Mouse (Mus musculus): ENCODE results near the gene Fam227a. TPM values are rescaled to one million over a fixed set of nuclear protein-coding genes. Genes with fewer than 3 reads are reported as not detected.

Fam227a gene
- polyA plus RNA-seq, 2 experiments, result 1.3 to 7.9 TPM

DNA sequence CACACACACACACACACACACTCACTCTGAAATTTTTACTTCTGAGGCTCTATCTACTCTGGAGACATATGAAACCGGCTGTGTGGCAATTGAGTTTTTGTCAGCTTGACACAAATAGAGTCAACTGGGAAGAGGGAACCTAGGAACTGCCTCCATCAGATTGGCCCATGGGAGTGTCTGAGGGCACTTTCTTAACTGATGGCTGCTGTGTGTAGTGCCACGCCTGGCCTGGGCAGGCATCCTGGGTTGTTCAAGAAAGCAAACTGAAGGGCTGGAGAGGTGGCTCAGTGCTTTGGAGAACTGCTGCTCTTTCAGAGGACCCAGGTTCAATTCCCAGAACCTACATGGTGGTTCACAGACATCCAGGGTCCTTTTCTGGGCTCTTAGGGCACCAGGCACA lies 13.3 kb downstream of the Fam227a start:
- WGBS, result 86% methylated on average over 2 of the region's 2 CpGs

GRCm38 (mm10) chr15:79641135-79641817 lies 17.5 kb downstream of the Fam227a start:
- WGBS, result 68% methylated on average over 12 of the region's 12 CpGs
- H3K4me2 ChIP-seq (replicated peaks; ENCODE audit: low read depth, low read length, severe bottlenecking), result no peak overlapping the region
- H3K27me3 ChIP-seq (ENCODE audit: control insufficient read depth, insufficient read depth, low read length), result no peaks in the 10 kb centered on the region
- peaks cover 26% of the 10 kb centered on the region for H3K36me3 ChIP-seq (ENCODE audit: control insufficient read depth, insufficient read depth, low read length)
- no peak overlapping the region for H3K4me3 ChIP-seq (replicated peaks; ENCODE audit: low read length)
- no peaks in the 10 kb centered on the region for H3K4me1 ChIP-seq (ENCODE audit: control insufficient read depth, insufficient read depth, low read length)
- no peak for TF ChIP-seq POLR2A (IDR thresholded peaks at IDR 0.05; ENCODE audit: borderline replicate concordance, extremely low read depth, insufficient read depth, insufficient read length)
- no peak for ATAC-seq (ENCODE audit: low FRiP score, low read depth)
- no peak overlapping the region for H3K9ac ChIP-seq (ENCODE audit: low read depth, low read length, severe bottlenecking)
- no peak overlapping the region for H3K27ac ChIP-seq (replicated peaks; ENCODE audit: low read depth, low read length)
- no peaks in the 10 kb centered on the region for H3K9me3 ChIP-seq (ENCODE audit: control insufficient read depth, low read length)
- no peak for DNase-seq (ENCODE audit: low spot score)

More for the DNA sequence above, 13.3 kb downstream of the Fam227a start:
- no peak for ATAC-seq (ENCODE audit: low FRiP score, low read depth)
- Histone ChIP-seq H3K27me3 (ENCODE audit: control insufficient read depth, insufficient read depth, low read length) (no peaks in the 10 kb centered on the region), H3K4me2 (replicated peaks; ENCODE audit: low read depth, low read length, severe bottlenecking) (no peak overlapping the region), H3K9me3 (ENCODE audit: control insufficient read depth, low read length) (no peaks in the 10 kb centered on the region), H3K36me3 (ENCODE audit: control insufficient read depth, insufficient read depth, low read length) (peaks cover 10% of the 10 kb centered on the region; the same call in 1 of the 2 replicates), H3K27ac (replicated peaks; ENCODE audit: low read depth, low read length) (no peak overlapping the region), H3K4me3 (replicated peaks; ENCODE audit: low read length) (no peak overlapping the region), H3K4me1 (ENCODE audit: control insufficient read depth, insufficient read depth, low read length) (no peaks in the 10 kb centered on the region), H3K9ac (ENCODE audit: low read depth, low read length, severe bottlenecking) (no peak overlapping the region)
- DNase-seq (ENCODE audit: low spot score), result no peak
- no peak for TF ChIP-seq POLR2A (IDR thresholded peaks at IDR 0.05; ENCODE audit: borderline replicate concordance, extremely low read depth, insufficient read depth, insufficient read length)

GRCm38 (mm10) chr15:79630471-79630870 lies 28.3 kb downstream of the Fam227a start:
- H3K4me2 ChIP-seq (replicated peaks; ENCODE audit: low read depth, low read length, severe bottlenecking), result no peak overlapping the region
- no peak overlapping the region for H3K9ac ChIP-seq (ENCODE audit: low read depth, low read length, severe bottlenecking)
- H3K4me3 ChIP-seq (replicated peaks; ENCODE audit: low read length), result no peak overlapping the region
- no peak overlapping the region for H3K27ac ChIP-seq (replicated peaks; ENCODE audit: low read depth, low read length)
- H3K4me1 ChIP-seq (ENCODE audit: control insufficient read depth, insufficient read depth, low read length), result no peaks in the 10 kb centered on the region
- H3K27me3 ChIP-seq (ENCODE audit: control insufficient read depth, insufficient read depth, low read length), result no peaks in the 10 kb centered on the region
- peaks cover 35% of the 10 kb centered on the region for H3K36me3 ChIP-seq (ENCODE audit: control insufficient read depth, insufficient read depth, low read length)
- no peak for TF ChIP-seq POLR2A (IDR thresholded peaks at IDR 0.05; ENCODE audit: borderline replicate concordance, extremely low read depth, insufficient read depth, insufficient read length)
- ATAC-seq (ENCODE audit: low FRiP score, low read depth) (no peak), DNase-seq (ENCODE audit: low spot score) (no peak)
- 53% methylated on average over 2 of the region's 2 CpGs for WGBS
- H3K9me3 ChIP-seq (ENCODE audit: control insufficient read depth, low read length), result no peaks in the 10 kb centered on the region

DNA sequence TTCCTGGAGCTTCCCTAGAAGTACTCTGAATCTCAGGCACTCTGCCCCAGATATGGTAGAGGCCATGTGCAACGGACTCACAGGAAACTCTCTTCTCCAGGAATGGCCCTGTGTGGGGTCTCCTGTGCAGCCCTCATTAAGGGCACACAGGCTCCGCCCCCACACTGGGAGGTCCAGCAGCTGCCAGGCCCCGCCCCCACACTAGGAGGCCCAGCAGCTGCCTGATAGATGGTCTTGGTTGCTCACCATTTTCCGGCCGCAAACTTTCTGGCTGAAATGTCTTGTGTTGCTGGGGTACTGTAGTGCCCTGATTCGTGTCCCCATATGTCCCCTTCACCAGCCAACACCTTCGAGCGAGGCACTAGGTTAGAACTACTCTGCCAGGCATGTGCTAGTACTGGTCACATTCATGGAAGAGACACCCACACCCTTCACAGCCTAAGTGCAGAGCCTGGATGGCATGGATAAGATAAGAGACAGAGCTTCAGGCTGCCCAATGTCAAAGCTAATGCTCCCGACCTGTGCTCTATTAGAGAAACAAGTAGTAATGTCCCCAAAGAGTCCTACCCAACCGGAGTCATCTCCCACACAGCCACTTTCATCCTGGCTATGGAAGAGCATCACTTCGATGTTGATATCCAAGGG lies 38.9 kb downstream of the Fam227a start:
- no peak overlapping the region for H3K4me3 ChIP-seq (replicated peaks; ENCODE audit: low read length)

GRCm38 (mm10) chr15:79618456-79618855 lies 40.3 kb downstream of the Fam227a start:
- no peak overlapping the region for H3K4me2 ChIP-seq (replicated peaks; ENCODE audit: low read depth, low read length, severe bottlenecking)
- H3K4me3 ChIP-seq (replicated peaks; ENCODE audit: low read length), result no peak overlapping the region
- no peak overlapping the region for H3K9ac ChIP-seq (ENCODE audit: low read depth, low read length, severe bottlenecking)
- 87% methylated on average over 7 of the region's 7 CpGs for WGBS
- TF ChIP-seq POLR2A (IDR thresholded peaks at IDR 0.05; ENCODE audit: borderline replicate concordance, extremely low read depth, insufficient read depth, insufficient read length), result no peak
- no peak for DNase-seq (ENCODE audit: low spot score)
- no peaks in the 10 kb centered on the region for H3K9me3 ChIP-seq (ENCODE audit: control insufficient read depth, low read length)
- no peaks in the 10 kb centered on the region for H3K4me1 ChIP-seq (ENCODE audit: control insufficient read depth, insufficient read depth, low read length)
- H3K36me3 ChIP-seq (ENCODE audit: control insufficient read depth, insufficient read depth, low read length), result peaks cover 25% of the 10 kb centered on the region
- H3K27me3 ChIP-seq (ENCODE audit: control insufficient read depth, insufficient read depth, low read length), result no peaks in the 10 kb centered on the region
- ATAC-seq (ENCODE audit: low FRiP score, low read depth), result no peak
- no peak overlapping the region for H3K27ac ChIP-seq (replicated peaks; ENCODE audit: low read depth, low read length)

More for the DNA sequence above, 38.9 kb downstream of the Fam227a start:
- DNase-seq (ENCODE audit: low spot score) (no peak), ATAC-seq (ENCODE audit: low FRiP score, low read depth) (no peak)
- Histone ChIP-seq H3K27me3 (ENCODE audit: control insufficient read depth, insufficient read depth, low read length) (no peaks in the 10 kb centered on the region), H3K9ac (ENCODE audit: low read depth, low read length, severe bottlenecking) (no peak overlapping the region), H3K4me2 (replicated peaks; ENCODE audit: low read depth, low read length, severe bottlenecking) (no peak overlapping the region), H3K9me3 (ENCODE audit: control insufficient read depth, low read length) (no peaks in the 10 kb centered on the region), H3K36me3 (ENCODE audit: control insufficient read depth, insufficient read depth, low read length) (peaks cover 28% of the 10 kb centered on the region), H3K4me1 (ENCODE audit: control insufficient read depth, insufficient read depth, low read length) (no peaks in the 10 kb centered on the region), H3K27ac (replicated peaks; ENCODE audit: low read depth, low read length) (no peak overlapping the region)
- 81% methylated on average over 10 of the region's 11 CpGs for WGBS
- TF ChIP-seq POLR2A (IDR thresholded peaks at IDR 0.05; ENCODE audit: borderline replicate concordance, extremely low read depth, insufficient read depth, insufficient read length), result no peak
